11 mouse cellular contexts compared by ENCODE assay signal in the genomic region with DNA sequence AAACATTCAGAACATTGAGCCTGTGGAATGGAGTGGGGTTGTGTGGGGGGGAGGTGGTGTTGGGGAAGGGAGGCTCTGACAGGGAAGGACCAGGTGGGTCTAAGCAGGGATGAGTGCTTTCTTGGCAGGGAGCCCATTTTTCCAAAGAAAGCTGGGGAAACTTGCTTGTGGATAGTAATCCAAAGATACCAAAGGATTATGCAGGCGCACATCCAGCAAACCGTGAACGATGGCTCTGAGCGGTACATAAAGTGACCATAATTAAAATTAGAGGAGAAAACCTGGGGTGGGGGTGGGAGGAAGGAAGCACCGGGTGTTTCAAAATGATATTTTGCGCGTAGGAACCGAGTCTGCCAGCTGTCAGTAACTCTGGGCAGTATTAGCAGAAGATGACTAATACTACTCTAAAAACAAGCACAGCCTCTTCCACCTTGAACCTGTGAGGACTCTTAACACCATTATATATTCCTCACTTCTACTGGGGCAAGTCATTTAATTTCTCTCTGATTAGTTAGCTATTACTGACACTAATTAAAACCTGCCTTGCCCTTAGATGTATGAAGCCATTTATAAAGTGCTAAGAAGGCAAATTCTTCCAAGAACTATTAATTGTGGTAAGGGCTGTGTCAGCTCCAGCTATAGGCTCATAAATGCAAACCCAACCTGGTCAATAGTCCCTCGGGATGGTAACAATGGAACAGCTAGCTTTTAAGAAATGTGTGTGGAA. TPM values are rescaled to one million over a fixed set of nuclear protein-coding genes. Genes with fewer than 3 reads are reported as not detected.
A peak's percentile ranks its signal among the peaks of the same experiment; 100 is the strongest.
DNase-seq lines count a peak whose midpoint lies in the region; ATAC-seq and TF ChIP-seq lines count a peak whose summit lies in the region.
"Had no signal": no experiment of that assay in that cellular context is flagged by ENCODE, and none has a peak within 500 bp of the region (broad histone marks: within the 10 kb centered on the region; RNA-seq: fewer than 3 reads in every experiment).

No protein-coding gene starts in this region.

- 65% methylated on average over 9 of the region's 9 CpGs for WGBS in kidney, embryonic 14.5 days
- WGBS in forebrain, embryonic 16.5 days, result 15% methylated on average over 9 of the region's 9 CpGs
- 34% methylated on average over 9 of the region's 9 CpGs for WGBS in midbrain, embryonic 13.5 days
- whole genome bisulfite sequencing in lung, postnatal 0 days, result 22% methylated on average over 9 of the region's 9 CpGs

- DNase-seq in kidney, adult 9 months, result no peak
- no peak for DNase-seq in embryo, embryonic 10.5 days (ENCODE audit: low spot score)
- DNase-seq in lung, postnatal 0 days (ENCODE audit: low spot score), result no peak
- DNase-seq in left cerebral cortex, postnatal 10 days (ENCODE audit: extremely low spot score in 1 of 2, low spot score in 2 of 2), result no peak
- DNase-seq: adrenal gland, postnatal 36 days had no signal

- TF ChIP-seq CTCF in lung, postnatal 0 days (IDR thresholded peaks at IDR 0.05), result no peak

- intact Hi-C loops in left cerebral cortex, postnatal 10 days (cut with DNase I), result no loop called here

- TF ChIP-seq EP300 in lung, postnatal 0 days (IDR thresholded peaks at IDR 0.05), result no peak

- no peak overlapping the region for H3K4me2 ChIP-seq in kidney, embryonic 14.5 days (replicated peaks; ENCODE audit: low read depth, low read length)
- peak overlapping the region; percentile 11 for H3K4me2 ChIP-seq in forebrain, embryonic 16.5 days (ENCODE audit: low read length)
- no peak overlapping the region for H3K4me2 ChIP-seq in midbrain, embryonic 13.5 days (replicated peaks)
- H3K4me2 ChIP-seq in lung, postnatal 0 days (replicated peaks; ENCODE audit: low read depth, low read length), result no peak overlapping the region
- H3K4me2 ChIP-seq: embryonic facial prominence, embryonic 12.5 days; heart, embryonic 13.5 days had no signal

- H3K27me3 ChIP-seq in kidney, embryonic 14.5 days (ENCODE audit: control insufficient read depth, insufficient read depth, low read length), result no peaks in the 10 kb centered on the region
- no peaks in the 10 kb centered on the region for H3K27me3 ChIP-seq in forebrain, embryonic 16.5 days (replicated peaks; ENCODE audit: control insufficient read depth, insufficient read depth, low read length)
- no peaks in the 10 kb centered on the region for H3K27me3 ChIP-seq in midbrain, embryonic 13.5 days
- H3K27me3 ChIP-seq in lung, postnatal 0 days (replicated peaks; ENCODE audit: insufficient read depth, low read length), result no peaks in the 10 kb centered on the region
- H3K27me3 ChIP-seq: embryonic facial prominence, embryonic 12.5 days; heart, embryonic 13.5 days had no signal

- no peaks in the 10 kb centered on the region for H3K9me3 ChIP-seq in kidney, embryonic 14.5 days (ENCODE audit: control insufficient read depth, low read length)
- H3K9me3 ChIP-seq in forebrain, embryonic 16.5 days (ENCODE audit: control insufficient read depth, low read length), result no peaks in the 10 kb centered on the region
- H3K9me3 ChIP-seq in midbrain, embryonic 13.5 days, result no peaks in the 10 kb centered on the region
- no peaks in the 10 kb centered on the region for H3K9me3 ChIP-seq in lung, postnatal 0 days (ENCODE audit: low read length)
- H3K9me3 ChIP-seq: embryonic facial prominence, embryonic 12.5 days had no signal

- H3K9ac ChIP-seq in kidney, embryonic 14.5 days (ENCODE audit: low read depth, low read length), result no peak overlapping the region
- H3K9ac ChIP-seq in forebrain, embryonic 16.5 days (replicated peaks; ENCODE audit: low read depth, low read length), result no peak overlapping the region
- no peak overlapping the region for H3K9ac ChIP-seq in midbrain, embryonic 13.5 days (replicated peaks)
- H3K9ac ChIP-seq in lung, postnatal 0 days (replicated peaks; ENCODE audit: low read depth), result no peak overlapping the region
- H3K9ac ChIP-seq: embryonic facial prominence, embryonic 12.5 days; heart, embryonic 13.5 days had no signal

- no peaks in the 10 kb centered on the region for H3K36me3 ChIP-seq in kidney, embryonic 14.5 days (ENCODE audit: control insufficient read depth, insufficient read depth, low read length)
- no peaks in the 10 kb centered on the region for H3K36me3 ChIP-seq in forebrain, embryonic 16.5 days (ENCODE audit: control insufficient read depth, insufficient read depth)
- no peaks in the 10 kb centered on the region for H3K36me3 ChIP-seq in midbrain, embryonic 13.5 days
- H3K36me3 ChIP-seq in lung, postnatal 0 days (ENCODE audit: insufficient read depth, low read length), result no peaks in the 10 kb centered on the region
- H3K36me3 ChIP-seq: embryonic facial prominence, embryonic 12.5 days; heart, embryonic 13.5 days had no signal

- no peak overlapping the region for H3K27ac ChIP-seq in kidney, embryonic 14.5 days (ENCODE audit: low read depth, low read length)
- no peak overlapping the region for H3K27ac ChIP-seq in forebrain, embryonic 16.5 days (ENCODE audit: low read length)
- peak overlapping the region; percentile 39; the same call in 1 of the 2 replicates for H3K27ac ChIP-seq in midbrain, embryonic 13.5 days
- no peak overlapping the region for H3K27ac ChIP-seq in lung, postnatal 0 days (ENCODE audit: low read length)
- H3K27ac ChIP-seq: embryonic facial prominence, embryonic 12.5 days; heart, embryonic 13.5 days had no signal

- ATAC-seq in kidney, embryonic 14.5 days (ENCODE audit: low FRiP score, low TSS enrichment), result peak; percentile 41; the same call in 1 of the 2 replicates
- ATAC-seq in CD4-positive, CD25-positive, alpha-beta regulatory T cell, adult 4 months, result peak; percentile 57
- ATAC-seq in forebrain, embryonic 16.5 days, result peak; percentile 45; the same call in 1 of the 2 replicates
- peak; percentile 84 for ATAC-seq in midbrain, embryonic 13.5 days
- ATAC-seq in lung, postnatal 0 days, result no peak

- H3K4me1 ChIP-seq in kidney, embryonic 14.5 days (ENCODE audit: control insufficient read depth, insufficient read depth, low read length), result no peaks in the 10 kb centered on the region
- H3K4me1 ChIP-seq in forebrain, embryonic 16.5 days (replicated peaks; ENCODE audit: control insufficient read depth, insufficient read depth, low read length), result peaks cover 14% of the 10 kb centered on the region
- H3K4me1 ChIP-seq in midbrain, embryonic 13.5 days (replicated peaks), result peaks cover 25% of the 10 kb centered on the region
- H3K4me1 ChIP-seq in lung, postnatal 0 days (ENCODE audit: insufficient read depth, low read depth, low read length), result no peaks in the 10 kb centered on the region
- H3K4me1 ChIP-seq: heart, embryonic 13.5 days had no signal

- no peak overlapping the region for H3K4me3 ChIP-seq in kidney, embryonic 14.5 days (ENCODE audit: low read length)
- H3K4me3 ChIP-seq in forebrain, embryonic 16.5 days (replicated peaks; ENCODE audit: low read length), result no peak overlapping the region
- no peak overlapping the region for H3K4me3 ChIP-seq in midbrain, embryonic 13.5 days (replicated peaks)
- no peak overlapping the region for H3K4me3 ChIP-seq in lung, postnatal 0 days (ENCODE audit: low read depth, low read length)
- H3K4me3 ChIP-seq: embryonic facial prominence, embryonic 12.5 days; heart, embryonic 13.5 days had no signal

RNA-seq across cellular contexts. Expression of a gene that starts 30.9 kb away (rescaled TPM):
- 10.7 and 13.8 TPM in 2 replicates for polyA plus RNA-seq in kidney, embryonic 14.5 days (2014; fragmentation: Nextera tagmentation; extraction: Ambion mirVana)
- polyA plus RNA-seq in CD4-positive, CD25-positive, alpha-beta regulatory T cell, adult 4 months (2017; shearing (Covaris generic)), result 10 to 100 TPM in 1 of 2 experiments, 1 to 10 TPM in 1; 5.6 to 29.9 TPM
- 11.3 and 14.4 TPM in 2 replicates for polyA plus RNA-seq in forebrain, embryonic 16.5 days (2015; fragmentation: Nextera tagmentation; extraction: Ambion mirVana)
- polyA plus RNA-seq in midbrain, embryonic 13.5 days (2015; fragmentation: Nextera tagmentation; extraction: Ambion mirVana), result 13.6 and 15.4 TPM in 2 replicates
- 13.3 and 15.1 TPM in 2 replicates for polyA plus RNA-seq in lung, postnatal 0 days (2015; fragmentation: Nextera tagmentation; extraction: Ambion mirVana)
- 1 to 10 TPM; 7.2 to 10.0 TPM for total RNA-seq in left cerebral cortex, postnatal 10 days (2021)
